Mouse (Mus musculus) right cerebral cortex, postnatal 25 days (tissue): ENCODE data around the gene Shc2.
A peak's percentile ranks its signal among the peaks of the same experiment; 100 is the strongest.

ENCODE experiments used
- DNase-seq: peaks from one replicate; pipeline ENCODE4 v3.0.0; 2022

Gene Shc2

GRCm38 (mm10) chr10:79612192-79613135, 25.3 kb downstream of the Shc2 start:
- no peak for DNase-seq

- DNase-seq = no peak
Measured at GRCm38 (mm10) chr10:79611296-79611695, 26.4 kb downstream of the Shc2 start.

DNA sequence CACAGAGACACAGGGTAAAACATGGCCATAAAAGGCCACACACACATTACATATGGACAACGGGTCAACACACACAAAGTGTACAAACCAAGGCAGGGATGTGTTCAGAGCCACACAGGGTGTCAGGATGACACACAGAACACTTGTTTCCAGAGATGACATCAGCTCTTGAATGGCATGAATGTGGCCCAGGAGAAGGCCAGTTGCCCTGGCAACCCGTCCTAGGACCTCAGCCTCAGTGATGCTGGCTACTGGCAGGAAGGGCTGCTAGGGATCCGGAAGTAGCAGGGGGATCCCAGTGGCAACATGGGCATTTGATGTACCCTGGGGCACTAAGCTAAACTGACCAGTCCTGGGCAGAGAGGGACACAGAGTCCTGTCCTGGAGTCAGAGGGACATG, 28.4 kb downstream of the Shc2 start:
- DNase-seq = no peak

DNA sequence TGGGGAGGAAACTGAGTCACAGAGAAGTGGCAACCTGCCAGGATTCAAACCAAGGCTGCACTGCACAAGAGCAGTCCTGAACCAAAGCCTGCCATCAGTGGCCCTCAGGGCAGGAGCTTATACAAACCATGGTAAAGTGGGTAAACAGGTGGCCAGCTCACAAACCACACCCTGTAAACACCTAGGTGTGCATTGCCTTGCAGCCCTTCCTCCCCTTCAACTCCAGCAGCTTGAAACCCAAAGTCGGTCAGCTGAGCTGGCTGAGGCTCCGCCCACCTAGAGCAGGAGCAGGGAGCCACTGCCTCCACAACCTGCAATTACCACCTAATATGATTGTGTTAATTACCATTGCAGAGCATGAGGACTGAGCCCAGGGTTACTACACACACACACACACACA, 29.8 kb downstream of the Shc2 start:
- no peak for DNase-seq

GRCm38 (mm10) chr10:79606537-79606936, 31.2 kb downstream of the Shc2 start:
- DNase-seq = no peak

GRCm38 (mm10) chr10:79597936-79598230, 39.8 kb downstream of the Shc2 start:
- DNase-seq = peak; percentile 54

DNA sequence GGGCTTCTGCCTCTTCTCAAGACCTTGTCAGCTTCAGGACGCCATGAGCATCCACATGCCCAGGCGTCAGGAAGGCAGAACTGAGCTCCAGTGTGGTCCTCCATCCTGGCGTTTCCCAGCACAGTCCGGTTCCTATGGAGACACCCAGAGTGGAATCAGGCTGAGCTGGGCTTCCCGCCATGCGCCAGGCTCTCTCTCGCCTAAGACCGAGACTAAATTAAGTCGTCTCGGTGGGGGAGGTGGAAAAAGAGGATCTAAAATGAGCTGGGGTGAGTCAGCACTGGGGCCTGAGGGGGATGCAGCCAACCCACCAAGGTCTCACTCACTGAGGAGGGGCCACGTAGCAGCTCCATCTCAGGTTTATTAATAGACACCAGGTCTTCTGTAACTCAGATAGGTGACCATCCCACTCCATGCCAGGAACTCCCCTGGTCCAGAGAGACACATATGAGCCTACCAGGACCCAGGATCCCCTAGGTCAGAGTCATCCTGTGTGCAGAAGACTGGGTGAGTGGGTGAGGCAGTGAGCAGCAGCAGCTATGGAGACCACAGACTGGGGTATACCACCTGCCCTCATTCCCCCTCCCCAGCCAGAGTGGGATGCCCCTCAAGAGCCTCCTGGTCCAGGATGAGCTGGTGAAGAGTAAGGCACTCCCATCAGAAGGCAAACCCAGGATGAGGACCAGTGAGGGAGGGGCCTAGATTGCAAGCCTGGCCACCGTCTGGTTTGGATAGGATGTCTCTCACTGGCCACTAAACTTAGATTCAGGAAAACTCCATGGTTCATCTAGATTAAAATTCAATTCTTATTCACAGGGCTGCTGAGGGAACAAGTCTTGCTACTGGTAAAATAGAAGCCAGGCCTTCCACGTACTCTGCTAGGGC, 40.4 kb downstream of the Shc2 start:
- DNase-seq = peak; percentile 82

DNA sequence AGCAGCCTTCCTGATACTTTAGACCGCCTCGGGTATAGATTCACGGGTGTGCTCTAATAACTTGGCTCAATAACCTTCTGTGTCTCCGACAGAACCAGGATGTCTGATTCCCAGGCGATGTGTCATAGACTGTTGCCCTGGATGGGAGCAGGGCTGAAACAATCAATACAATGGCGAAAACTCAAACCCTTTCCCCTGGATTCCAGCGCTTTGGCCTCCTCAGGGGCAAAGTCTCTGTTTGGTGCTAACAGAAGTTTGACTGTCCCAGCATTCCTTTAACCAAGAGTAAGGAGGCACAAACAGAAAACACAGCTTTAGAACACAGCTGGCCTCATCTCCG, 42.2 kb downstream of the Shc2 start:
- no peak for DNase-seq

- peak; percentile 62 for DNase-seq
Measured at GRCm38 (mm10) chr10:79594872-79595589, 42.7 kb downstream of the Shc2 start.

DNA sequence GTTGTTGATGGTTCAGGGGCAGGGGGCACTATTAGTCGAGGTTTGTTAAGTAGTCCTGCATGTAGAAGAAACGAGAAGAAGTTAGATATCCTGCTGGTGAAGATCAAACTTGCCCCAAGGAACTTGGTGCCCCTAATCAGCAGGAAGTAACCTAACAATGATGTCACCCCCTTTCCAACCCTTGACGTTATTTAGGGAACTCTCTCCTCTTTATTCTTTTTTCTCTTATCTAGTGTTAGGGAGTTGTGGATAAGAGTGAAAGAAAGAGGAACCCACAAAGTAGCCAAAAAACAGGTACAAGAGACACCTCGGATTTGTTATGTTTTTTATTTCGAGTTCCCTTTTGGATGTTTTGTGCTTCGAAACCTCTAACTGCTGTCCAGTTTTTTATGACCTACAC, 43.6 kb downstream of the Shc2 start:
- DNase-seq = no peak

- DNase-seq = no peak
Measured at GRCm38 (mm10) chr10:79590702-79591101, 47.0 kb downstream of the Shc2 start.

GRCm38 (mm10) chr10:79587752-79588126, 50.0 kb downstream of the Shc2 start:
- DNase-seq = no peak

DNA sequence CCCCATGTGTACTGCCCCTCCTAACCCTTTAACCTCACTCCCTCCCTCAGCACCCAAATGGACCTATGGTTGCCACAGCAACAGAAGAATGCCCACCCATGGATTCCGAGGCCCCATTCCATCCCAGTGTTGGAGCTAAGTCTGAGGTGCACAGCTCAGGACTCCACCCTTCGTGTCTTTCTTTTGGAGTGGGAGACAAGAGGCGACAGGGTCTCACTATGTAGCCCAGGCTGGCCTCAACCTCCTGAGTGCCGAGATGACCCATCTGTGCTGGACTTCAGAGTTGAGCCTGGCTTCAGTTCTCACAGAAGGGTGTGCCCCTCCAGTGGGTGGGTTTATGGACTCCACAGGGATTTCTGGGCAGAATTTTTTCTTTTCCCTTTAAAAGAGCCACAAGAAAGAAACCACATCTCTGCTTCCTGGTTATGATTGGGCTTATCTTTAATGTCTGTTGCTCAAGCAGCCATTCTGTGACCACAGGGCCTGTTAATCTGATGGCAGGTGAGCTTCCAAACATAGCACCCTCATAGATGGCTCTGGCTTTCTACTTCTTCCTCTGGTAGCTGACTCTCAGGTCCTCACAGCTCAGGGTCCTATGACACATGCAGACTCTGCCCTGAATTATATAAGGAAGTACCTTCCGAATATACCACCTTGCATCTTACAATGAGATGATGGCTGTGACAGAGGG, 50.5 kb downstream of the Shc2 start, which contains the start of gene Theg:
Gene Theg (minus strand): TSS at position 271 of the 691 bp plus-strand sequence.
- DNase-seq = no peak

- no peak for DNase-seq
Measured at GRCm38 (mm10) chr10:79586243-79586642, 51.5 kb downstream of the Shc2 start.

GRCm38 (mm10) chr10:79585723-79586122, 52.0 kb downstream of the Shc2 start:
- DNase-seq = no peak

DNA sequence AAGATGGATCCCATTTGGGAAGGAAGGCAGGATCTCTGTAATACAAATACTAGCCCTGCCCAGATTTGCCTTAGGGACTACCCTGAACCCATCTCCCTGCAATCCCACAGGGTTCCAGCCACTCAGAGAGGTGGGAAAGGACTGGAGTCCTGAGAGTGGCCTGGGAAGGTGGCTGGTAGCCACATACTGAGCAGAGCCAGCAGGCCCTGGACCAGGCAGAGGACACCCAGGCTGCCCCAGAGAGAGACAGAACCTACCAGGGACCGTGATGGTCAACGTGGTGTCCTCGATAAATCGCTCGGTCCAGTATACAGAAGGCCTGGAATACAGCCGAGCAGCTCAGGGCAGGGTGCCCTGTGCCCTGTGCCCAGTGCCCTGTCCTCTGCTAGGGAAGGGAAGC, 52.6 kb downstream of the Shc2 start:
- DNase-seq = no peak

DNA sequence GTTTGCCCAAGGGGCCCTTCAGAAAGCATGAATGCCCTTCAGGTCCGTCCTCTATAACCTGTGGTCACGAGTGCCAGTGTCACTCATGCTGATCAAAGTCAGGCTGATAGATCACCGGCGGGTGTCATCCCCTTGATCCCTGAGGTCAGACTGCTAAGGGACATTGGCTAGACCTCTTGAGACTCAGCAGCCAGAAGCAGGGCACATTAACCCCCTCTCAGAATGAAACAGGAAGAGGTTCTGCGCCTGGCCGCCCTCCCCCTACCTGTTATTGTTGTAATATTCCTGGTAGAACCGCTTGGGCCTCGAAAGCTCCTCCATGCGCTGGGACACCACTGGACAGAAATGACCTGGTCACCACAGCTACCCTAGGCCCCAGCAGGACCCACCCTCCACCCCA, 53.3 kb downstream of the Shc2 start:
- DNase-seq = no peak

- no peak for DNase-seq
Measured at GRCm38 (mm10) chr10:79584021-79584420, 53.7 kb downstream of the Shc2 start.

DNA sequence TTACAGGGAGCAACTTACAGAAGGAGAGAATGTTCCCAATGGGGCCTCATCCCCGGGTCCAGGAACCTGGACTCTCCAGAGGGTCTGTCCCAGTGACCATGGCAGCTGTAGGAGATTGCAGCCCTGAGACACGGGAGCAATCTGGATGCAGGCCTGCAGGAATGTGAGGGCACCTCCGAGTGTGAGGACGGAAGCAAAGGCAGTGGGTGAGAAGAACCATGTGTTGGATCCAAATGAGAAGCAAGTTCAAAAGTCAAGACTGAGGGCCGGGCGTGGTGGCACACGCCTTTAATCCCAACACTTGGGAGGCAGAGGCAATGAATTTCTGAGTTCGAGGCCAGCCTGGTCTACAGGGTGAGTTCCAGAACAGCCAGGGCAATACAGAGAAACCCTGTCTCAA, 56.2 kb downstream of the Shc2 start:
- no peak for DNase-seq

DNA sequence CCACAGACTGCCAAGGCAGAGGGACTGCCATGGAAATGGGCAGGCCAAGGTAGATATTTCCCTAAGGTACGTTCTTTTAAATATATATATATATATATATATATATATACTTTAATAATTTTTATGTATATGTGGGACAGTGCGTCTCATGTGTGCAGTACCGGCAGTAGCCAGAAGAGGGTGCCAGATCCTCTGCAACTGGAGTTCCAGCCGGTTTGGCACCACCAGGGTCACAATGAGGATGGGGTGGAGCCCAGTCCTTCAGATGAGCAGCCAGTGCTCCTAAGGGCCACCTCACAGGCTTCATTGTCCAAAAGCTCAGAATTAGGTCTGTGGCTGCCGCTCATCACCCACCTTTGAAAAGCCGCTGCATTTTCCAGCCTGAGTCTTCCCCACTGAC, 56.9 kb downstream of the Shc2 start:
- no peak for DNase-seq

DNA sequence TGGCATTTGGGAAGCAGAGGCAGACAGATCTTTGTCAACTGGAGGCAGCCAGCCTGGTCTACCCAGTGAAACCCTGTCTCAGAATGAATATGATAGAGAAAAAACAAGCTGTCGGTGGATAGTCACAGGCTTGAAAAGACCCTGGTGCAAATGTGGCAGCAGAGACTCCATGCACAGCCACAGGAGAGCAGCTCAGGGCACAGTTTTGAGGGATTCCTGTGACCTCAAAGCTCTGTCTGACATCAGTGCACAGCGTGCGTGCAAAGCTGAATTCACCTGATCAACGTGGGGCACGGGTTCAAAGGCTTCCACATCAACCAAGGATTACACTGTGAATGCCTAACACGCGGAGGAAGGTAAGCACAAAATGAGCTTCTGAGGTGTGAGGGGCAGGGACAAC, 57.4 kb downstream of the Shc2 start:
- no peak for DNase-seq

DNA sequence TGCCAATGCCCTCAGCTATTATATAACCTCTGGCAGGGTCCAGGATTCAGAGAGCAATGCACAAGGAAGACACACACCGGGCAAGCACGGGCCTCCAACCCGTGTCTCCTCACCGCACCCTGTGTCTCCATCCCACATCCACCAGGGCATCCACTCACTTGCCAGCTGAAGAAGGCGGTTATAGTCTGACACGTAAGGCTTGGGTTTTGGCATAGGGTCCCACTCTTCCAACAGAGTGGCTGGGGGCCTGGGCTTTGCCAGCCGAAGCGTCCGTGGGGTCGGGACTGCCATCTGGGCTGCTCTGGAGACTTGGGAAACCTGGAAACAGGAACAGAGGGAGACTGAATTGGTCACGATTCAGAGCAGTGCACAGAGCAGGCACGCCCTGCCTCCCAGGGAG, 57.9 kb downstream of the Shc2 start:
- no peak for DNase-seq

GRCm38 (mm10) chr10:79578891-79579290, 58.8 kb downstream of the Shc2 start:
- DNase-seq = no peak
